Mouse (Mus musculus) CH12.LX (cell line): ENCODE results near the gene Dlg2. TPM values are rescaled to one million over a fixed set of nuclear protein-coding genes. Genes with fewer than 3 reads are reported as not detected.
A peak's percentile ranks its signal among the peaks of the same experiment; 100 is the strongest.

ENCODE experiments used
- DNase-seq: peaks from one replicate; pipeline ENCODE4 v3.0.0-alpha.2; 2013; ENCODE audit errors: extremely low read depth
- H3K27ac ChIP-seq: 2 replicates; pipeline ENCODE4 v1.5.1; 2012; ENCODE audit warnings: low read depth, mild to moderate bottlenecking, control low read depth, moderate library complexity; ENCODE audit not compliant: insufficient read depth
- H3K27me3 ChIP-seq: replicated peaks from 2 replicates; pipeline ENCODE3; 2012; ENCODE audit warnings: inconsistent platforms
- H3K36me3 ChIP-seq, 2 experiments: replicated peaks in 1 of 2; 2 replicates each; pipeline versions ENCODE3 to v1.6.1; 2012; ENCODE audit warnings: inconsistent platforms in 1 of 2, low read length in 1 of 2, mild to moderate bottlenecking in 1 of 2, mixed read lengths in 1 of 2, moderate library complexity in 1 of 2; ENCODE audit not compliant: control insufficient read depth in 1 of 2, insufficient read depth in 1 of 2
- H3K4me1 ChIP-seq, 2 experiments: 2 replicates each; pipeline ENCODE4 v1.6.1; 2012; ENCODE audit warnings: inconsistent platforms in 1 of 2, moderate library complexity in 1 of 2; ENCODE audit not compliant: insufficient read depth in 2 of 2, control insufficient read depth in 1 of 2
- H3K4me2 ChIP-seq: 2 replicates; pipeline ENCODE4 v1.6.1; 2012; ENCODE audit warnings: low read depth, mild to moderate bottlenecking, control low read depth; ENCODE audit not compliant: poor library complexity, insufficient read depth, severe bottlenecking
- H3K4me3 ChIP-seq, 3 experiments: fragments of 150-350 bp in 1 of 3; sonication (generic) in 1 of 3; replicated peaks in 1 of 3; 2 replicates each; pipeline versions ENCODE3 to v1.5.1; 2011 to 2012; ENCODE audit warnings: low read depth in 2 of 3, low read length in 2 of 3, mild to moderate bottlenecking in 2 of 3, moderate library complexity in 2 of 3, control low read depth in 1 of 3, improper control_type of control experiment in 1 of 3, inconsistent platforms in 1 of 3, mixed read lengths in 1 of 3; ENCODE audit not compliant: poor library complexity in 1 of 3
- H3K79me2 ChIP-seq: replicated peaks from 2 replicates; pipeline ENCODE4 v1.6.1; 2012; ENCODE audit warnings: mild to moderate bottlenecking, moderate library complexity; ENCODE audit not compliant: control insufficient read depth, poor library complexity, insufficient read depth, severe bottlenecking; ENCODE audit errors: extremely low read depth
- H3K9ac ChIP-seq: 2 replicates; pipeline ENCODE4 v1.6.1; 2012; ENCODE audit warnings: low read depth, mild to moderate bottlenecking, control low read depth, moderate library complexity; ENCODE audit not compliant: insufficient read depth
- H3K9me3 ChIP-seq: replicated peaks from 2 replicates; pipeline ENCODE3; 2012; ENCODE audit warnings: low read length, inconsistent platforms, mixed read lengths
- CHD1 ChIP-seq: IDR thresholded peaks from 2 replicates; pipeline ENCODE4 v1.6.1; 2012; ENCODE audit warnings: low read depth, low read length, improper control_type of control experiment, inconsistent platforms
- IRF4 ChIP-seq: IDR thresholded peaks from 2 replicates; pipeline ENCODE4 v1.6.1; 2014; ENCODE audit warnings: low read depth, mild to moderate bottlenecking, inconsistent platforms, low read length, improper control_type of control experiment
- JUN ChIP-seq: IDR thresholded peaks from 2 replicates; pipeline ENCODE4 v1.6.1; 2011; ENCODE audit warnings: low read depth, mild to moderate bottlenecking, low read length, improper control_type of control experiment, moderate library complexity; ENCODE audit not compliant: insufficient read depth
- KAT2A ChIP-seq: IDR thresholded peaks from 2 replicates; pipeline ENCODE4 v1.6.1; 2012; ENCODE audit warnings: low read length, improper control_type of control experiment, inconsistent platforms; ENCODE audit not compliant: insufficient replicate concordance
- MAFK ChIP-seq: IDR thresholded peaks from 2 replicates; pipeline ENCODE4 v1.6.1; 2011; ENCODE audit warnings: low read length, improper control_type of control experiment; ENCODE audit not compliant: insufficient replicate concordance
- MAZ ChIP-seq: IDR thresholded peaks from 2 replicates; pipeline ENCODE4 v1.6.1; 2012; ENCODE audit warnings: low read depth, mild to moderate bottlenecking, inconsistent platforms, low read length, improper control_type of control experiment, moderate library complexity
- SIN3A ChIP-seq: IDR thresholded peaks from 2 replicates; pipeline ENCODE4 v1.6.1; 2012; ENCODE audit warnings: low read length, improper control_type of control experiment, inconsistent platforms
- ZKSCAN1 ChIP-seq: IDR thresholded peaks from 2 replicates; pipeline ENCODE4 v1.6.1; 2012; ENCODE audit warnings: low read depth, inconsistent platforms, low read length, improper control_type of control experiment, borderline replicate concordance
- dilution Hi-C: fragments of 300-500 bp; cut with MboI; formaldehyde crosslinking; loops from 2 replicates; pipeline ENCODE4 v1.14.3; 2020; ENCODE audit warnings: low sequenced_read_pairs; ENCODE audit not compliant: extremely low pct_unique_long_range_greater_than_20kb, extremely low pct_ligation_motif_present
- in situ Hi-C: fragments of 300-500 bp; cut with MboI; formaldehyde crosslinking; loops from 3 replicates; pipeline ENCODE4 v1.14.3; 2019; ENCODE audit warnings: low sequenced_read_pairs, low pct_ligation_motif_present, low pct_unique_long_range_greater_than_20kb, mixed read lengths
- polyA plus RNA-seq: library from polyadenylated mRNA; unstranded; fragments of >175 nt; gene quantifications from 2 replicates; pipeline ENCODE4 v1.2.1, GENCODE M21; 2012; ENCODE audit warnings: low read depth; ENCODE audit not compliant: insufficient read length
- total RNA-seq, 2 experiments: library from RNA; depleted of rRNA; stranded (reverse); fragments of 300-350 nt in 1 of 2; fragments of >200 nt in 1 of 2; gene quantifications; 2 replicates each; pipeline ENCODE4 v1.2.3; 2012 to 2014

The Dlg2 gene
- total and polyA plus RNA-seq, 3 experiments = 0.36 TPM; not detected in 2

GRCm38 (mm10) chr7:90694050-90694449 is 217.6 kb downstream of the Dlg2 start:
- dilution Hi-C loops (no loop called here), in situ Hi-C loops (no loop called here)
- TF ChIP-seq CHD1 (no peak), MAZ (no peak), JUN (no peak)
- Histone ChIP-seq H3K27me3 (no peaks in the 10 kb centered on the region), H3K36me3 (no peaks in the 10 kb centered on the region), H3K9me3 (no peaks in the 10 kb centered on the region), H3K79me2 (no peaks in the 10 kb centered on the region), H3K27ac (no peak overlapping the region), H3K9ac (no peak overlapping the region), H3K4me3 (no peak overlapping the region), H3K4me2 (no peak overlapping the region), H3K4me1 (no peaks in the 10 kb centered on the region)
- DNase-seq = no peak

GRCm38 (mm10) chr7:90696181-90696950 is 219.9 kb downstream of the Dlg2 start:
- in situ Hi-C loops (no loop called here), dilution Hi-C loops (no loop called here)
- Histone ChIP-seq H3K9me3 (no peaks in the 10 kb centered on the region), H3K4me1 (no peaks in the 10 kb centered on the region), H3K27me3 (no peaks in the 10 kb centered on the region), H3K4me3 (no peak overlapping the region), H3K79me2 (no peaks in the 10 kb centered on the region), H3K27ac (no peak overlapping the region), H3K36me3 (no peaks in the 10 kb centered on the region), H3K9ac (no peak overlapping the region), H3K4me2 (no peak overlapping the region)
- TF ChIP-seq ZKSCAN1 = no peak
- no peak for TF ChIP-seq SIN3A
- TF ChIP-seq JUN = no peak
- DNase-seq = no peak

GRCm38 (mm10) chr7:90703163-90703852 is 226.8 kb downstream of the Dlg2 start:
- no peak overlapping the region for H3K4me3 ChIP-seq

More at GRCm38 (mm10) chr7:90703163-90703852, 226.8 kb downstream of the Dlg2 start:
- Histone ChIP-seq H3K27me3 (no peaks in the 10 kb centered on the region), H3K4me1 (peaks cover 0 to 4% of the 10 kb centered on the region in 2 experiments; a peak in 1 of 4 replicates), H3K9me3 (no peaks in the 10 kb centered on the region), H3K36me3 (no peaks in the 10 kb centered on the region), H3K4me2 (no peak overlapping the region; the same call in 1 of the 2 replicates), H3K27ac (no peak overlapping the region), H3K9ac (no peak overlapping the region), H3K79me2 (no peaks in the 10 kb centered on the region)
- no peak for TF ChIP-seq IRF4
- TF ChIP-seq MAFK = peak; percentile 22; the same call in 1 of the 2 replicates
- no peak for TF ChIP-seq KAT2A
- no peak for DNase-seq
- in situ Hi-C loops = no loop called here
- dilution Hi-C loops = no loop called here
